Mouse (Mus musculus) heart, adult 8-10 months (tissue): ENCODE data around the gene Tac4. TPM values are rescaled to one million over a fixed set of nuclear protein-coding genes. Genes with fewer than 3 reads are reported as not detected.

Source experiments
- DNase-seq: peaks from one replicate; pipeline ENCODE4 v3.0.0; 2022; ENCODE audit warnings: low spot score
- total RNA-seq, 4 experiments: library from RNA; stranded (reverse); gene quantifications; 2 replicates each; pipeline ENCODE4 v1.2.4; 2022

Gene Tac4
- total RNA-seq, 4 experiments from 2014 or later, result not detected

DNA sequence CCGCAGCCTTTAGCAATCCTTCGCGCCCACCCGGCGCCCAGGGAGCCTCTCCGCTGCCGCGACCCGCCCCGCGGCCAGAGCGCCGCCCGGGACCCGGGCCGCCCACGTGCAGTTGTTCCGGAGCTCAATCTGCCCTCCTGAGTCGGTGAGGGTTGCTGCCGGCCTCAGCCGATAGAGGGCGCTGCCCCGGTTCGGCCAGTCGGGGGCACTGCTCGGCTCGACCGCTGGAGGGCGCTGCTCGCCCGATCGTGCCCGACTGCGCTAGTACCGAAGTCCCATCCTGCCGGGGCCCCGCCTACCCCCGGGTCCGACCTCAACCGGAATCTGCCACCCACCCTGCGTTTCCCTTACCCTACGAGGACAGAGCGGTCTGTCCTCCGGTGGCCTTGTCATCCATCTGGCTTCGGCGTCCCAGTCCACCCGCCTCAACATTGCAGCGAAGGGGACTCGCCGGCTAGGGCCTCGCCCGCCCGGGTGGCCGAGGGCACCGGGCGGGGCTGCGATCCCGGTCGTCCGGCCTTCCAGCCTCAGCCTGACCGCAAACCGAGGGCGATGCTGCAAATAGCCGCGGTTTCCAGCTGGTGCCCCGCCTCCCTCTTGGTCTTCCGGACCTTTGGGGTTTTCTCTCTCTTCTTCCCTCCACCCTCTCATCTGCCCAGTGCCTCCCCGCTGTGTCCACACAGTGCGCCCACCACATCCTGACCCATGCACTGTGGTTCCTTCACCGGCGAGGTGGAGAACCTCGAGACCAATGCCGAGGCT lies 2.1 kb upstream of the Tac4 start:
- DNase-seq, result peak; percentile 91

GRCm38 (mm10) chr11:95263816-95264454 lies 2.6 kb downstream of the Tac4 start:
- peak; percentile 59 for DNase-seq

GRCm38 (mm10) chr11:95264455-95265013 lies 3.2 kb downstream of the Tac4 start:
- DNase-seq, result no peak

DNA sequence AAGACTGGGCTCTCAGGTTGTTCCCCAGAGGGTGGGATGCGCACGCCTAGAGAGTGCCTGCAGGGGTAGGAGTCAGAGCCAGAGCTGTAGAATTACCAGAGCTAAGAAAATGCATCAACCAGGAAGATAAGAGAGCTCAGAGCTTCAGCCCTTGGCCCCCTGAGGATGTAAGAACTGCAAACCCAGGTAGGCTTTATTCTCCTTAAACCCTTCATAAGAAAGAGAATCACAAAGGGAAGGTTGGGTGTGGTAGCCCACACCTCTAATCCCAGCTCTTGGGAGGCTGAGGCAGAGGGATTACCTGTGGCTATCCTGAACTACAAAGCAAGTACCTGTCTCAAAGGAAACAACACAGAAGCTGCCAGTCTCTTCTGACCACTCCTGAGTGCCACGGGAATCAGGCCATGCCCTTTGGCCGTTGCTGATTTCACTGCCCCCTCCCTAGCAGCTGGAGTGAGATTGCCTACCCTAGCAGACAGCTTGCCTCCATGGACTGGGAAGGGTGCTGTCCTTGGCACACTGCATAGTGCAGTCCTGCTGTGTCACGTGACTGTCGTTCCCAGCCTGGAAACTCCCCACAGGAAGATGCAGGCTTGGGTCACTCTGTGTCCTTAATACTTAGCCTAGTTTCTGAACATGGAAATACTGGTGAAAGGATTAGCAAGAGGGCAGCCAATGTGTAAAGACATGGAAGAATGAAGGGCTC lies 5.4 kb downstream of the Tac4 start:
- peak; percentile 69 for DNase-seq

DNA sequence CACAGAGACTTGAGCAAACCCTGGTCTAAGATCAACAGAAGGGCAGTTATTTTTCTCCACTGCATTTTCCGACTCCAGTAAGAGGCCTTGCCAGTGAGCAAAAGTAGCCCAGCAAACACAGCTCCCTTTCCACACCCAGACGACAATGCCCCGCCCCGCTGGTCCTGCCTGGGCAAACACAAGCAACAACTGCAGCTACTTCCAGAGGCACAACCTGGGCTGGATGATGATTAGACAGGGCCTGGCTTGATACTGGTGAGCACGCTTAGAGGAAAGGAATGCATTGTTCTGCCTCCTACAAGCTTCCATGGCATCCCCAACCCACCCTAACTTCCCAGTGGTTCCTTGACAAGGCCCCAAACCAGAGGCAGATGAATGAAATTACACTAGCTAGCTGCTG lies 12.3 kb downstream of the Tac4 start:
- no peak for DNase-seq

GRCm38 (mm10) chr11:95274613-95275012 lies 13.3 kb downstream of the Tac4 start:
- DNase-seq, result no peak

DNA sequence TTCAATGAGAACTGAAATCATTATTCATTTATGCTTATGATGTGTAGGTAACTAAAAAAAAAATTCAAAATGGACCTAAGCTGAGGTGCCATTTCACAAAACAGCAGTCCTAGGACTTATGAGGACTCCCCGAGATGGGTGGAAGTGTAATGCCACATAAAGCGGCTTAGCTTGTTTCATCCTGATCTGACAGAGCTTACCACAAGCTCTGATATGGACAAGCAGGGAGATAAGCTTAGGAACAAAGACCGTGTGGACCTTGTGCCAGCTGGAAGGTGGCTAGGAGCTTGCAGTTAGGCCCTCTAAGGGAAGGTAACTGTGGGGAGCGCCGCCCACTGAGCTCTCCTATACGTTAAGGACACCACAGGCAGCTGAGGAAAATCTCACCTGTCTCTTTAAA lies 14.7 kb downstream of the Tac4 start:
- no peak for DNase-seq

GRCm38 (mm10) chr11:95279061-95279659 lies 17.8 kb downstream of the Tac4 start:
- no peak for DNase-seq

GRCm38 (mm10) chr11:95282331-95282730 lies 21.0 kb downstream of the Tac4 start:
- no peak for DNase-seq

- DNase-seq, result no peak
Observed at GRCm38 (mm10) chr11:95291998-95292397, 30.7 kb downstream of the Tac4 start.

- no peak for DNase-seq
Observed at GRCm38 (mm10) chr11:95293017-95293624, 31.8 kb downstream of the Tac4 start.

DNA sequence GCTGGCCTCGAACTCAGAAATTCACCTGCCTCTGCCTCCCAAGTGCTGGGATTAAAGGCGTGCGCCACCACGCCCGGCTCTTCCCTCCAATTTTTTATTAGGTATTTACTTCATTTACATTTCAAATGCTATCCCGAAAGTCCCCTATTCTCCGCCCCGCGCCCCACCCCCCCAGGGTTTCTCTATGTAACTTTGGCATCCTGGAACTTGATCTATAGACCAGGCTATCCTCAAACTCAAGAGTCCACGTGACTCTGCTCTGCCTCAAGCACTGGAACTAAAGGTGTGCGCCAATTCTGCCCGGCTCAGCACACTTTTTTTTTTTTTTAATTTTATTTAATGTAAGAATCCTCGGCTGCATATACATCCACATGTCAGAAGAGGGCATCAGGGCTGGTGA lies 34.4 kb downstream of the Tac4 start:
- no peak for DNase-seq

DNA sequence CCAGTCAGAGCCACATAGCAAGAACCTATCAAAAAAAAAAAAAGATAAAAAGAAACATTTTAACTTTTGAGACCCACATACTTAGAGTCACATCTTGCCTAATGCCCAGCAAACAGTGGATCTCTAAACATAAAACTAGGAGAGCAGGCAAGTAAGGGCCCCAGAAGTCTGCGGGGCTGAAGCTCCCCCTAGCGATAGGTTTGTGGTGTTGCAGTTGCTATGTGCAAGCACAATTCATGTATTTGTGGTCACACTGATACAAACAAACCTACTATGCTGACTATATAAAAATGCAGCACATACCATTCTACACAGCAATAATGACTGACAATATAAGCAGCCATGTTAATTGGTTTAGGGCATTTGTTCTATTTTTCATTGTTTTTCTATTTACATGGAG lies 36.8 kb downstream of the Tac4 start:
- no peak for DNase-seq

DNA sequence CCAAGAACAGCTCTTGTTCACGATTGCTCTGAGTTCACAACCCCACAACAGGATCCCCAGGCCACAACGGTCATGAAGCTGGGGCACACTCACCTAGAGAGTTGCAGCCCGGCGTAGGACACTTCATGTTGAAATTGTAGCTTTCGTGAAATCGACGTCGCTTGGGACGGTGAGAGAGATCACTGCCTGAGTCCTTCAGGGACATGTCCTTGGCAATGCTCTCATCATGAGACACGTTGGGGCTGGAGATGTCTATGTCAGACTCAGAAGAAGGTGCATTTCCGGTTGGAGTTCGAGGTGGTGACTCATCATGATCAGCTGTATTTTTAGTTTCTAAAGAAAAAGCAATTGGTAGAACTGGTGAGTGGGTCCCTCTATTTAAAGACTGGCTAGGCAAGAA lies 38.6 kb downstream of the Tac4 start:
- no peak for DNase-seq

DNA sequence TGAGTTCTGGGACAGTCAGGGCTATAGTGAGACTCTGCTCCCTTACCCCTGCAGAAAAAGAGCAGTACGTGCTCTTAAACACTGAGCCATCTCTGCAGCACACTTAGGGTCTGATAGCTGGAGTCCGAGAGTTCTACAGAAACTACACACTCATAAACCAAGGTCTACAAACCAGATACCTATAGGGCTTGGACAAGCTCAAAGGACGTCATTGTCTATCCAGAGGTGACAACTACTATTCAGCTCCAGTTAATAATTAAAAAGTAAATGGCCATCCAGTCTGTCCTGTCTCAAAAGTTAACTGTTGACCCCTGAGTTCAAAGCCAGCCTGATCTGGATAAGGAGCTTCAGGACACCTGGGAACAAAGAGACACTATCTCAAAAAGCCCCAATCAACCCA lies 40.4 kb downstream of the Tac4 start:
- DNase-seq, result no peak

GRCm38 (mm10) chr11:95305600-95305999 lies 44.3 kb downstream of the Tac4 start:
- DNase-seq, result no peak

DNA sequence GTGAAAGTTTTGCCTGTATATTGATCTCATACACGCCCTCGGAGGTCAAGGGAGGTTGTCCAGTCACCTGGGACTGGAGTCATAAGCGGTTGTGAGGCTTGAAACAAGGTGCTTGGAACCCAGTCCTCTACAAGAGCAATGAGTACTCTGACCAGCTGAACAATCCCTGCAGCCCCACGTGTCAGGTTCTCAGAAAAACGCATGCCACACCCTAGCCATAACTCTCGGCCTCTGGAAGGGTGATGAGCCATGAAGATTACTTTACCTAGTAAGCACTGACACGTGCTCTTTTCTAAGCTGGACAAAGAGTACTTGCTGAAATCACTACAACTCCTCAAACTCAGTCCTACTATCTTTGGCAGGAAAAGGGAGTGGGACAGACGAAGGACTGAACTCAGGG lies 46.2 kb downstream of the Tac4 start:
- no peak for DNase-seq

GRCm38 (mm10) chr11:95309510-95310006 lies 48.2 kb downstream of the Tac4 start:
- peak; percentile 98 for DNase-seq

- peak; percentile 99 for DNase-seq
Observed at GRCm38 (mm10) chr11:95310007-95310647, 48.8 kb downstream of the Tac4 start, which contains the start of gene Kat7. Gene Kat7, minus strand, starts transcription at chr11:95310246.

DNA sequence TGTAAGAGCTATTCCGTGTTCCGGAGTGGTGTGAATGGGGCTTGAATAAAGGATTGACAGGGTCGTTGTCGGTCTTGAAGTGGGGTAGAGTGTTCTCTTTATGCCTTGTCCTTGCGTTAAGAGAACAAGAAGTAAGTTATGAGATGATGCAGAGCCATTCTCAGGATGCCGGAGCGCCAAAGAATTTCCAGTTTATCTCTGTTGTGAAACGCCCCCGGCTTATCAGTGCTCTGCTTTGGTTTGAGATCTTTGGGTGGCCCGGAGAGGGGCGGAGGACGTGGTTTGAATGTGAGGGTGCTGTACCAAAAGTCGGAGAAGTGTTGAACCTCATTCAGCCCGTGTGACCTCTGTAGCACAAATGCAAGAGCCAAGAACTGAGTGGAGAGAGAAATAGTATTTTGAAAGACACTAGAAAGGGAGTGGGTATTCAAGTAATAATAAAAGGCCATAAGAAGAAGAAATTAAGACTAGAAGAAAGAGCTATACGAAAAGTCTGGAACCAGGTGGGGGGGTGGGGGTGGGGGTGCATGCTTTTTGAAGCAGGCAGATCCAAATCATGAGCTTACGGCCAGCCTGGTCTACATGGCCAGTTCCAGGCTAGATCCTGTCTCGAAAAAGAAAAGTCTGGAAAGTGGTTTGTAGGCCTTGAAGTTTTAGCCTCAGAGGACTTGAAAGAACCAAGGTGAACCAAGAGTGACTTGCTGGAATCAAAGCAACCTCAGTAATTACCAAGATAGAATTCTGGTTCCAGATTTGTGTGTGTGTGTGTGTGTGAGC lies 49.5 kb downstream of the Tac4 start:
- no peak for DNase-seq
